Mouse (Mus musculus): Measurements from ENCODE around the gene Ptpre.

DNA sequence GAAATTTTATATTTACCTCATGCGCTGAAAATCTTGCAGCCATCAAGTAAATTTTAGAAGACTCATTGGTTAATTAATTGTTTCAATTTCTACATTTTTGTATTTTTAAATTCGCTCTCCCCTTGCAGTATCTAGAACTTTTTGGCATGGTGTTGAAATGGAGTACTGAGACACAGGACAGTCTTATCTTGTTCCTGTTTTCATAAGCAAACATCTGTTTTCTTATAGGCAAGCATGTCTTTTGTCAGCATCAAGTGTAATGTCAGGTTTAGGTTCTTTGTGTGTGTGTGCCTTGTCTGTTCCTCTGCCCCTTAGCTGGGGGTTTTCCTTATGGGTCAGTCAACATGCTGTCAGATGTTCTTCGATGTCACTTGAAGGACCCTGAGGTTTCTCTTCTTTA is 39.0 kb downstream of the Ptpre start:
- TF ChIP-seq CTCF (conservative IDR thresholded peaks at IDR 0.05; ENCODE audit: low read length) = no peak
- no peak for TF ChIP-seq POU5F1 (IDR thresholded peaks at IDR 0.05; ENCODE audit: borderline replicate concordance, low read length)
- TF ChIP-seq NANOG (IDR thresholded peaks at IDR 0.05; ENCODE audit: borderline replicate concordance, low read length) = no peak

Data from E14TG2a.4 (cell line).